Mouse (Mus musculus): ENCODE measurements around the gene Mapre1. TPM values are rescaled to one million over a fixed set of nuclear protein-coding genes. Genes with fewer than 3 reads are reported as not detected.

The Mapre1 gene
- polyA plus RNA-seq (2015; fragmentation: Nextera tagmentation; extraction: Ambion mirVana), result 149 and 160 TPM in 2 replicates

GRCm38 (mm10) chr2:153740500-153741436 is at the start of gene Mapre1:
Gene Mapre1 (plus strand): TSS chr2:153741274.

GRCm38 (mm10) chr2:153696352-153696751 is 44.7 kb upstream of the Mapre1 start, which contains the start of gene Dnmt3c:
Gene Dnmt3c (plus strand): TSS chr2:153696652.

GRCm38 (mm10) chr2:153779394-153779981 is 38.4 kb downstream of the Mapre1 start, which contains the start of gene Efcab8:
Gene Efcab8 (plus strand): TSS chr2:153779931.

Other genes with a start within 250 kb of the Mapre1 start
- gene 4930404H24Rik, start 248.5 kb upstream of the Mapre1 start, polyA plus RNA-seq (2015; fragmentation: Nextera tagmentation; extraction: Ambion mirVana), result not detected in 2 replicates
- 5.2 TPM in 2 replicates for gene Nol4l, start 211.3 kb upstream of the Mapre1 start, polyA plus RNA-seq (2015; fragmentation: Nextera tagmentation; extraction: Ambion mirVana)
- 42.7 and 49.4 TPM in 2 replicates for gene Commd7, start 108.5 kb upstream of the Mapre1 start, polyA plus RNA-seq (2015; fragmentation: Nextera tagmentation; extraction: Ambion mirVana)
- gene Dnmt3b, start 91.8 kb upstream of the Mapre1 start, polyA plus RNA-seq (2015; fragmentation: Nextera tagmentation; extraction: Ambion mirVana), result 7.1 and 10.0 TPM in 2 replicates
- 1.2 and 1.4 TPM in 2 replicates for gene Dnmt3c, start 44.6 kb upstream of the Mapre1 start, polyA plus RNA-seq (2015; fragmentation: Nextera tagmentation; extraction: Ambion mirVana)
- gene Efcab8, start 38.7 kb downstream of the Mapre1 start, polyA plus RNA-seq (2015; fragmentation: Nextera tagmentation; extraction: Ambion mirVana), result 0.12 and 0.25 TPM in 2 replicates
- gene Sun5, start 129.8 kb downstream of the Mapre1 start, polyA plus RNA-seq (2015; fragmentation: Nextera tagmentation; extraction: Ambion mirVana), result not detected in 2 replicates
- not detected in 2 replicates for gene Bpifb2, start 133.8 kb downstream of the Mapre1 start, polyA plus RNA-seq (2015; fragmentation: Nextera tagmentation; extraction: Ambion mirVana)
- not detected in 2 replicates for gene Bpifb6, start 159.1 kb downstream of the Mapre1 start, polyA plus RNA-seq (2015; fragmentation: Nextera tagmentation; extraction: Ambion mirVana)
- gene Bpifb3, start 177.0 kb downstream of the Mapre1 start, polyA plus RNA-seq (2015; fragmentation: Nextera tagmentation; extraction: Ambion mirVana), result 0.12 TPM in 1 of 2 replicates, not detected in the other
- not detected in 2 replicates for gene Bpifb4, start 196.9 kb downstream of the Mapre1 start, polyA plus RNA-seq (2015; fragmentation: Nextera tagmentation; extraction: Ambion mirVana)
- not detected in 2 replicates for gene Bpifa6, start 233.7 kb downstream of the Mapre1 start, polyA plus RNA-seq (2015; fragmentation: Nextera tagmentation; extraction: Ambion mirVana)

All from spleen, postnatal 0 days (tissue).